Mouse (Mus musculus): Measurements from ENCODE around the gene Mrpl14. TPM values are rescaled to one million over a fixed set of nuclear protein-coding genes. Genes with fewer than 3 reads are reported as not detected.

Gene Mrpl14
- polyA plus RNA-seq, 1 experiment = 259 TPM

DNA sequence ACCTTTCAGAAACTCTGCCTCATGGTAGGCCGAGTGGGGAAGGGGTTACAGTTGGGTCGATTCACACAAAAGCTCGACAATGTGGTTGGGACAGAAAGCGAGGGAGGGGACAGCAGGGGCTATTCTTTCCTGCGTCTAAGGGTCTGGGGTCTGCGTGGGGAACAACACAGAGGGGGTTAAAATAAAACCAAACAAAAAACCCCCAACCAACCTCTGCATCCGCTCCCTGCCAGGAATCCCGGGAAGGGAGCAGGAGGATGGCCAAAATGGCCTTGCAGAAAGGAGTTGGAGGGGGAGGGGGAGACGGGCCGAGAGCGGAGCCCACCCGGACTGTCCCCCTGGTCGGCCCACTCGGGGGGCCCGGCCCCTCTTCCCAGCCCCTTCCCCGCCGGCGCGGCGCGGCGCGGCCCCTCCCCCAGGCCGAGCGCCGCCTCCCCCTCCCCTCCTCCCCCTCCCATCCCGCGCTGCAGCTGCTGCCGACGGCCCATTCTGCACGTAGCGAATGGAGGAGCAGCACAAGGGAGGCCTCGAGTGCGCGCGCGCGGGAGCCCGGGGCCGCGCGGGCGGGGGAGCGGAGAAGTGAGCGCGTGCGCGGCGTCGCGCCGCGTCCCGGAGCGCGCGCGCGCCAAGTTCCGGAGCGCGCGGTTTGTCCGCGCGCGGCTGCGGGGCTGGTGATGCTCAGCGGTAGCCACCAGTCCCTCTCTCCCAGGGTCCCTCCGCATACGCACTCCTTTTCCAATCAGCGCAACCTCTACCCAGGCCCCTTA is 50.4 kb downstream of the Mrpl14 start:
- H3K79me2 ChIP-seq (ENCODE audit: control insufficient read depth, insufficient read depth) = no peaks in the 10 kb centered on the region
- no peak for TF ChIP-seq USF1 (IDR thresholded peaks at IDR 0.05; ENCODE audit: low read depth)
- TF ChIP-seq MAX (IDR thresholded peaks at IDR 0.05) = peak; percentile 52
- no peak for TF ChIP-seq MYOG (IDR thresholded peaks at IDR 0.05; ENCODE audit: control insufficient read depth, extremely low read depth, insufficient read length)
- TF ChIP-seq CEBPB (IDR thresholded peaks at IDR 0.05; ENCODE audit: low read depth) = no peak
- no peaks in the 10 kb centered on the region for H3K36me3 ChIP-seq (ENCODE audit: control insufficient read depth, insufficient read depth)
- H3K27me3 ChIP-seq (ENCODE audit: control insufficient read depth, insufficient read depth, insufficient read length) = no peaks in the 10 kb centered on the region
- H3ac ChIP-seq (ENCODE audit: control insufficient read depth, insufficient read length, low read depth) = peak overlapping the region; percentile 71
- H3K79me3 ChIP-seq (ENCODE audit: low read depth) = no peaks in the 10 kb centered on the region
- H3K4me3 ChIP-seq (ENCODE audit: insufficient read depth, poor library complexity, severe bottlenecking) = peak overlapping the region; percentile 30

DNA sequence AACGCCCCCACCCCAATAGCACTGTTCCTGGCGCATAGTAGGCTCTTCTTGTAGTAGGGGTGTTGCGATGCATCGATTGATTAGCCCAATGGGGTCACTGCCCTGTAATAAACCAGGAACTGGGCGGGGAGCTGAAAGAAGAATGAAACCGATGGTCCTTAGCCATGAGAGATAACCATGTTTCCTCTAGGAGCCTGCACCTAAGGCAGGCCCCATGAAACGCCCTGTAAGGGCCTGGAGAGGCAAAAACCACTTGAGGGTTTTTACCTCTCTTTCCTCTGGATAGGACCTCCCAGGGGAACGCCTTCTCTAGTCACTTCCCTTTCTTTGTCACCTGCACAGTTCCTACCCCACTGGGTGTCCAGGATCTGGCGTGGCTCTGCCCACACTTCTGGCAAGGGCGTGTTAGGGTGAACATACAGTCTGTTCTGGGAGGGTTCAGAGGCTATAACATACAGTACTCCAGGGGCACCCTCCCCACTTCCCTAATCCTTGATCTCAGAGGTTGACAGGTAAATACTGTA is 51.0 kb downstream of the Mrpl14 start:
- no peak for TF ChIP-seq CEBPB (IDR thresholded peaks at IDR 0.05; ENCODE audit: low read depth)
- TF ChIP-seq MYOD1 (IDR thresholded peaks at IDR 0.05; ENCODE audit: control insufficient read depth, insufficient read length, low read depth) = no peak
- no peak for TF ChIP-seq MAX (IDR thresholded peaks at IDR 0.05)
- no peak for TF ChIP-seq MYOG (IDR thresholded peaks at IDR 0.05; ENCODE audit: control insufficient read depth, extremely low read depth, insufficient read length)
- TF ChIP-seq CTCF (IDR thresholded peaks at IDR 0.05; ENCODE audit: control insufficient read depth, insufficient read depth, insufficient read length) = no peak
- TF ChIP-seq FOSL1 (IDR thresholded peaks at IDR 0.05; ENCODE audit: insufficient read depth, low read length, poor library complexity, severe bottlenecking) = no peak
- no peak for TF ChIP-seq USF1 (IDR thresholded peaks at IDR 0.05; ENCODE audit: low read depth)
- Histone ChIP-seq H3K4me3 (ENCODE audit: insufficient read depth, poor library complexity, severe bottlenecking) (no peak overlapping the region), H3ac (ENCODE audit: control insufficient read depth, insufficient read length, low read depth) (peak overlapping the region; percentile 52), H3K79me3 (ENCODE audit: low read depth) (no peaks in the 10 kb centered on the region), H3K79me2 (ENCODE audit: control insufficient read depth, insufficient read depth) (no peaks in the 10 kb centered on the region), H3K27me3 (ENCODE audit: control insufficient read depth, insufficient read depth, insufficient read length) (no peaks in the 10 kb centered on the region), H3K36me3 (ENCODE audit: control insufficient read depth, insufficient read depth) (no peaks in the 10 kb centered on the region)

- no peaks in the 10 kb centered on the region for H3K79me3 ChIP-seq (ENCODE audit: low read depth)
- no peak overlapping the region for H3ac ChIP-seq (ENCODE audit: control insufficient read depth, insufficient read length, low read depth)
- H3K4me3 ChIP-seq (ENCODE audit: insufficient read depth, poor library complexity, severe bottlenecking) = no peak overlapping the region
- H3K36me3 ChIP-seq (ENCODE audit: control insufficient read depth, insufficient read depth) = no peaks in the 10 kb centered on the region
- TF ChIP-seq MYOD1 (IDR thresholded peaks at IDR 0.05; ENCODE audit: control insufficient read depth, insufficient read length, low read depth) (no peak), CTCF (IDR thresholded peaks at IDR 0.05; ENCODE audit: control insufficient read depth, insufficient read depth, insufficient read length) (no peak), CEBPB (IDR thresholded peaks at IDR 0.05; ENCODE audit: low read depth) (no peak)
- no peaks in the 10 kb centered on the region for H3K79me2 ChIP-seq (ENCODE audit: control insufficient read depth, insufficient read depth)
- no peaks in the 10 kb centered on the region for H3K27me3 ChIP-seq (ENCODE audit: control insufficient read depth, insufficient read depth, insufficient read length)
Observed at GRCm38 (mm10) chr17:45742371-45743147, 56.4 kb downstream of the Mrpl14 start.

GRCm38 (mm10) chr17:45745629-45746028 is 59.5 kb downstream of the Mrpl14 start:
- no peaks in the 10 kb centered on the region for H3K36me3 ChIP-seq (ENCODE audit: control insufficient read depth, insufficient read depth)
- no peak overlapping the region for H3K4me3 ChIP-seq (ENCODE audit: insufficient read depth, poor library complexity, severe bottlenecking)
- no peaks in the 10 kb centered on the region for H3K27me3 ChIP-seq (ENCODE audit: control insufficient read depth, insufficient read depth, insufficient read length)
- no peak overlapping the region for H3ac ChIP-seq (ENCODE audit: control insufficient read depth, insufficient read length, low read depth)
- TF ChIP-seq USF1 (IDR thresholded peaks at IDR 0.05; ENCODE audit: low read depth) = no peak
- TF ChIP-seq MAX (IDR thresholded peaks at IDR 0.05) = peak; percentile 42
- no peak for TF ChIP-seq CEBPB (IDR thresholded peaks at IDR 0.05; ENCODE audit: low read depth)
- peak; percentile 30 for TF ChIP-seq MYOD1 (IDR thresholded peaks at IDR 0.05; ENCODE audit: control insufficient read depth, insufficient read length, low read depth)
- TF ChIP-seq MYOG (IDR thresholded peaks at IDR 0.05; ENCODE audit: control insufficient read depth, extremely low read depth, insufficient read length) = no peak
- TF ChIP-seq FOSL1 (IDR thresholded peaks at IDR 0.05; ENCODE audit: insufficient read depth, low read length, poor library complexity, severe bottlenecking) = peak; percentile 63
- TF ChIP-seq CTCF (IDR thresholded peaks at IDR 0.05; ENCODE audit: control insufficient read depth, insufficient read depth, insufficient read length) = no peak
- H3K79me3 ChIP-seq (ENCODE audit: low read depth) = no peaks in the 10 kb centered on the region
- no peaks in the 10 kb centered on the region for H3K79me2 ChIP-seq (ENCODE audit: control insufficient read depth, insufficient read depth)

GRCm38 (mm10) chr17:45746755-45747154 is 60.6 kb downstream of the Mrpl14 start:
- no peaks in the 10 kb centered on the region for H3K27me3 ChIP-seq (ENCODE audit: control insufficient read depth, insufficient read depth, insufficient read length)
- peak; percentile 37 for TF ChIP-seq FOSL1 (IDR thresholded peaks at IDR 0.05; ENCODE audit: insufficient read depth, low read length, poor library complexity, severe bottlenecking)
- no peak for TF ChIP-seq USF1 (IDR thresholded peaks at IDR 0.05; ENCODE audit: low read depth)
- TF ChIP-seq MAX (IDR thresholded peaks at IDR 0.05) = peak; percentile 84
- no peak for TF ChIP-seq CTCF (IDR thresholded peaks at IDR 0.05; ENCODE audit: control insufficient read depth, insufficient read depth, insufficient read length)
- peak; percentile 66 for TF ChIP-seq MYOD1 (IDR thresholded peaks at IDR 0.05; ENCODE audit: control insufficient read depth, insufficient read length, low read depth)
- no peak for TF ChIP-seq MYOG (IDR thresholded peaks at IDR 0.05; ENCODE audit: control insufficient read depth, extremely low read depth, insufficient read length)
- peak; percentile 7 for TF ChIP-seq CEBPB (IDR thresholded peaks at IDR 0.05; ENCODE audit: low read depth)
- peak overlapping the region; percentile 21 for H3ac ChIP-seq (ENCODE audit: control insufficient read depth, insufficient read length, low read depth)
- peaks cover 5% of the 10 kb centered on the region for H3K36me3 ChIP-seq (ENCODE audit: control insufficient read depth, insufficient read depth)
- H3K4me3 ChIP-seq (ENCODE audit: insufficient read depth, poor library complexity, severe bottlenecking) = no peak overlapping the region
- no peaks in the 10 kb centered on the region for H3K79me3 ChIP-seq (ENCODE audit: low read depth)
- H3K79me2 ChIP-seq (ENCODE audit: control insufficient read depth, insufficient read depth) = no peaks in the 10 kb centered on the region

Measured in C2C12 (cell line).